Mouse (Mus musculus) G1E (cell line): ENCODE data around the gene Speer4f1. TPM values are rescaled to one million over a fixed set of nuclear protein-coding genes. Genes with fewer than 3 reads are reported as not detected.
"Not testable (repeated sequence)": the region's sequence is repeated elsewhere in the genome, so short reads cannot be mapped to it uniquely, and the experiment has no call there.

ENCODE experiments used
- ATAC-seq: 2 replicates; pipeline ENCODE4 v1.8.0; 2016; ENCODE audit warnings: mild to moderate bottlenecking; ENCODE audit not compliant: insufficient number of reproducible peaks, poor library complexity, low FRiP score, severe bottlenecking; ENCODE audit errors: extremely low read depth
- DNase-seq: peaks from one replicate; pipeline ENCODE4 v3.0.0; 2012; ENCODE audit warnings: low spot score
- H3K27me3 ChIP-seq: 2 replicates; pipeline ENCODE4 v1.6.1; 2012; ENCODE audit warnings: mild to moderate bottlenecking, low read length, inconsistent platforms; ENCODE audit not compliant: insufficient read depth
- H3K36me3 ChIP-seq: replicated peaks from 2 replicates; pipeline ENCODE3; 2012; ENCODE audit warnings: mild to moderate bottlenecking, inconsistent platforms
- H3K4me1 ChIP-seq: 2 replicates; pipeline ENCODE4 v1.6.1; 2012; ENCODE audit warnings: low read depth, low read length, inconsistent platforms, mixed read lengths; ENCODE audit not compliant: insufficient read depth
- H3K4me3 ChIP-seq: 2 replicates; pipeline ENCODE4 v1.5.1; 2012; ENCODE audit warnings: low read depth, mild to moderate bottlenecking, inconsistent platforms, low read length, moderate library complexity, mixed read lengths
- H3K9me3 ChIP-seq: replicated peaks from 2 replicates; pipeline ENCODE4 v1.6.1; 2012; ENCODE audit warnings: inconsistent platforms
- CTCF ChIP-seq: IDR thresholded peaks from 2 replicates; pipeline ENCODE4 v1.5.1; 2012; ENCODE audit warnings: low read depth, low read length, inconsistent platforms, mixed read lengths
- GATA1 ChIP-seq: IDR thresholded peaks from 2 replicates; pipeline ENCODE4 v1.6.1; 2012; ENCODE audit warnings: borderline replicate concordance, low read length, inconsistent platforms, mixed read lengths
- GATA2 ChIP-seq: IDR thresholded peaks from 2 replicates; pipeline ENCODE4 v1.6.1; 2012; ENCODE audit warnings: low read depth, low read length, inconsistent platforms, borderline replicate concordance
- POLR2AphosphoS5 ChIP-seq: IDR thresholded peaks from 2 replicates; pipeline ENCODE4 v1.6.1; 2012; ENCODE audit warnings: low read depth, low read length, inconsistent platforms; ENCODE audit not compliant: insufficient replicate concordance
- TAL1 ChIP-seq: conservative IDR thresholded peaks from 2 replicates; pipeline ENCODE4 v1.6.1; 2012; ENCODE audit warnings: low read depth, low read length, inconsistent platforms, mixed read lengths
- polyA plus RNA-seq: library from polyadenylated mRNA; stranded (reverse); fragments of >175 nt; gene quantifications from 2 replicates; pipeline ENCODE4 v1.2.3, GENCODE M21; 2012
- total RNA-seq, 2 experiments: library from RNA; stranded (forward) in 1 of 2; stranded (reverse) in 1 of 2; fragments of 200-1000 nt in 1 of 2; fragments of >200 nt in 1 of 2; fragmentation: Nextera tagmentation in 1 of 2; gene quantifications; 2 replicates each; pipeline ENCODE4 v1.2.3; 2014 to 2017

Gene Speer4f1
- total RNA-seq (2014; fragmentation: Nextera tagmentation) = not detected in 2 replicates
- not detected in 2 replicates for total RNA-seq (2017)
- polyA plus RNA-seq = not detected in 2 replicates

DNA sequence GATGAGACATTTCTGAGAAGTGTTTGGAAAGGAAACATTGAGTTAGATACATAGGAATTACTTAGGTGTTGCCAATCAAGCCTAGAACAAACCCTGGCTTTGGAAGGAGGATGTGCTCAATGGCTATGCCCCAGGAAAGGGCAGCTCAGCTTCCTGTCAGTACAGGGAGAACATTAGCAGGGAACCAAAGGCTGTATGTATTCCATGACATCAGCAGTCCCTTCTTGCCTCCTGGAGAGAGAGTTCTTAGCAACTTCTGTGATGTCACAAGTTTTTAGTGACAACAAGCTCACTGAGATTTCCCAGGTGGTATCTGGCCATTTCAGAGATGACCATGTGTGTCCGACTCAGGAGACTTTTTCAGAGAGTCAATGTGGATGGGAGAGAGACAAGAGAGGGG lies at the start of gene Speer4f1:
TSS of gene Speer4f1 (plus strand) at position 301 of the 400 bp plus-strand sequence.
- H3K4me1 ChIP-seq, H3K4me3 ChIP-seq, H3K36me3 ChIP-seq, H3K27me3 ChIP-seq, ATAC-seq, H3K9me3 ChIP-seq, DNase-seq: not testable (repeated sequence)

- TF ChIP-seq GATA2 = no peak
- no peak for TF ChIP-seq CTCF
- no peak for TF ChIP-seq TAL1
- TF ChIP-seq GATA1 = no peak
- no peak for TF ChIP-seq POLR2AphosphoS5
- Histone ChIP-seq H3K4me1 (no peaks in the 10 kb centered on the region), H3K4me3 (no peak overlapping the region), H3K9me3 (no peaks in the 10 kb centered on the region), H3K27me3 (peaks cover 3% of the 10 kb centered on the region; the same call in 1 of the 2 replicates), H3K36me3 (no peaks in the 10 kb centered on the region)
- DNase-seq (no peak), ATAC-seq (no peak)
Measured at GRCm38 (mm10) chr5:17426930-17427329, 49.0 kb upstream of the Speer4f1 start.

- TF ChIP-seq POLR2AphosphoS5 = no peak
- TF ChIP-seq GATA2 = no peak
- TF ChIP-seq TAL1 = no peak
- no peak for TF ChIP-seq CTCF
- TF ChIP-seq GATA1 = no peak
Measured at GRCm38 (mm10) chr5:17434721-17435120, 41.2 kb upstream of the Speer4f1 start.

GRCm38 (mm10) chr5:17436209-17436608 lies 39.7 kb upstream of the Speer4f1 start:
- Histone ChIP-seq H3K27me3 (no peaks in the 10 kb centered on the region), H3K4me1 (no peaks in the 10 kb centered on the region), H3K36me3 (no peaks in the 10 kb centered on the region), H3K9me3 (no peaks in the 10 kb centered on the region), H3K4me3 (no peak overlapping the region)
- DNase-seq (no peak), ATAC-seq (no peak)
- TF ChIP-seq GATA1 = no peak
- TF ChIP-seq POLR2AphosphoS5 = no peak
- TF ChIP-seq GATA2 = no peak
- TF ChIP-seq TAL1 = no peak
- no peak for TF ChIP-seq CTCF

More at GRCm38 (mm10) chr5:17434721-17435120, 41.2 kb upstream of the Speer4f1 start:
- Histone ChIP-seq H3K4me3 (no peak overlapping the region), H3K4me1 (no peaks in the 10 kb centered on the region), H3K9me3 (no peaks in the 10 kb centered on the region), H3K36me3 (no peaks in the 10 kb centered on the region), H3K27me3 (no peaks in the 10 kb centered on the region)
- ATAC-seq (no peak), DNase-seq (no peak)

DNA sequence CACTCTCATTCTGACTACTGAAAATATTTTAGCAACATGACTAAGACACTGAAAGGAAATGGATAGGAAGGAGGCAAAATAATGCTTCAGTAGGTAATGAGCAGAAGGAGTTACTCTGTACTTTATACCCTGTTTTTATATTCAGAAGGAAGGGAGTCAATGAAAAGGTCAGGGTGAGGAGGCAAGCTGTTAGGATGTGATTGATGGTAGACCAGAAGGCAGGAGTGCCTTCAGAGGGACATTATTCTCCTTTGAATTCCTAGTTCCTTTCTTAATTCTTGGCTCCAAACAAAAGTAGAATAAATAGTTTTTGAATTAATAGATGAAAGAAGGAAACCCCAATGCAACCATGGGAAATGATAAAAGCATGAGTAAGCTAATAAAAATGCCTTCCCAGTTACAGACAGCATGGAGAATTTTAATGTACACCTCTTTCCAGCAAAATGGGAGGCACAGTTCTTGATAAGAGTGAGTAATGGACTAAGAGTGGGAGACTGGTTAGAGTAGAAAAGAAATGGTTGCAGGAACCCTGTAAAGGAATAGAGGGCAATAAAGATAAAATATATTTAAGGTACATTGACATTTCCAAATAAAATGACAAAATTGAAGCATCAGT lies 36.3 kb upstream of the Speer4f1 start:
- Histone ChIP-seq H3K4me3 (no peak overlapping the region), H3K4me1 (no peaks in the 10 kb centered on the region), H3K9me3 (no peaks in the 10 kb centered on the region), H3K36me3 (no peaks in the 10 kb centered on the region), H3K27me3 (no peaks in the 10 kb centered on the region)
- ATAC-seq (no peak), DNase-seq (no peak)
- TF ChIP-seq GATA1 = no peak
- no peak for TF ChIP-seq POLR2AphosphoS5
- TF ChIP-seq CTCF = no peak
- no peak for TF ChIP-seq TAL1
- TF ChIP-seq GATA2 = no peak

DNA sequence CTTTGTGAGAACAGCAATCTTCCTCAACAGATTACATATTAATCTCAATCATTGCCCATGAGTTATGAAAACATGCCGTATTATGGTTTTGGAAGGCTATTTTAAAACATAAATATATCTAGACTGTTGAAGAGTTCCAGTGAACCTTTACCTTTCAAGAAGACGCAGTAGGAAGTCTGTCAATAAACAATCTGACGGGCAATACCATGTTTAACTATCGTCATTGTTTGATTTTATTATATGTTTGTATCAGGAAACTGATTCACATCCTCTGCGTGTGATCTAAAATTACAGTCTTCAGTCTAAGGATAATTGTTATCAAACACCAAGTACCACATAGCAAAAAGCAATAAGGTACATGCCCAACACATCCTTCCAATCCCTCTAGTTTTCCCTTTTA lies 21.8 kb upstream of the Speer4f1 start:
- TF ChIP-seq GATA1 = no peak
- TF ChIP-seq CTCF = no peak
- TF ChIP-seq TAL1 = no peak
- no peak for TF ChIP-seq GATA2
- TF ChIP-seq POLR2AphosphoS5 = no peak
- Histone ChIP-seq H3K9me3 (no peaks in the 10 kb centered on the region), H3K4me1 (no peaks in the 10 kb centered on the region), H3K36me3 (no peaks in the 10 kb centered on the region), H3K27me3 (no peaks in the 10 kb centered on the region), H3K4me3 (no peak overlapping the region)
- ATAC-seq (no peak), DNase-seq (no peak)

DNA sequence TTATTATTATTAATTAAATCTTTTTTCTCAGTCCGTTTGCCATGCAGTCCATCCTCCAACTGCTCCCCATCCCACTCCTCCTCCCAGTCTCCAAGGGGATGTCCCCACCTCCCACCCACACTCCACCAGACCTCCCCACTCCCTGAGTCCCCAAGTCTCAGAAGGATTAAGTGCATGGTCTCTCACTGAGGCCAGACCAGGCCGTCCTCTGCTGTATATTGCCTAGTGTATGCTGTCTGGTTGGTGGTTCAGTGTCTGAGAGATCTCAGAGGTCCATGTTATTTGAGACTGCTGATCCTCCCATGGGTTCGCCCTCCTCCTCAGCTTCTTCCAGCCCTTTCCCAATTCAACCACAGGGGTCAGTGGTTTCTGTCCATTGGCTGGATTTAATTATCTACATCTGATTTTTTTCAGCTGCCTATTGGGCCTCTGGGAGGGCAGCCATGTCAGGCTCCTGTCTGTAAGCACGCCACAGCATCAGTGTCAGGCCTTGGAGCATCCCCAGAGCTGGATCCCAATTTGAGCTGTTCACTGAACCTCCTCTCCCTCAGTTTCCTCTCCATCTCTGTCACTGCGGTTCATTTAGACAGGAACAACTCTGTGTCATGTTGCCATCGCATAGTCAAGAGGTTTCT lies 20.8 kb upstream of the Speer4f1 start:
- H3K36me3 ChIP-seq = no peaks in the 10 kb centered on the region
- H3K9me3 ChIP-seq = no peaks in the 10 kb centered on the region
- TF ChIP-seq CTCF = no peak
- no peak for TF ChIP-seq GATA2
- TF ChIP-seq GATA1 = no peak
- no peak for TF ChIP-seq TAL1
- no peak for TF ChIP-seq POLR2AphosphoS5
- no peaks in the 10 kb centered on the region for H3K27me3 ChIP-seq
- no peaks in the 10 kb centered on the region for H3K4me1 ChIP-seq
- no peak overlapping the region for H3K4me3 ChIP-seq
- ATAC-seq (no peak), DNase-seq (no peak)
